Mouse (Mus musculus): ENCODE data around the gene Tbkbp1. TPM values are rescaled to one million over a fixed set of nuclear protein-coding genes. Genes with fewer than 3 reads are reported as not detected.

Gene Tbkbp1
- polyA plus RNA-seq, 1 experiment from 2014 or later: 9.1 TPM

GRCm38 (mm10) chr11:97189231-97189630, 37.9 kb upstream of the Tbkbp1 start:
- Histone ChIP-seq H3K4me3 (replicated peaks; ENCODE audit: low read depth, low read length) (no peak overlapping the region), H3K36me3 (ENCODE audit: control insufficient read depth, insufficient read depth, low read length) (peaks cover 20% of the 10 kb centered on the region), H3K27me3 (ENCODE audit: control insufficient read depth, insufficient read depth, low read length) (no peaks in the 10 kb centered on the region), H3K9me3 (ENCODE audit: control insufficient read depth, low read length) (no peaks in the 10 kb centered on the region), H3K4me1 (ENCODE audit: control insufficient read depth, insufficient read depth, low read length) (peaks cover 7% of the 10 kb centered on the region; the same call in 1 of the 2 replicates), H3K27ac (replicated peaks; ENCODE audit: low read depth, low read length) (no peak overlapping the region), H3K9ac (replicated peaks; ENCODE audit: low read length) (no peak overlapping the region), H3K4me2 (ENCODE audit: low read length) (peak overlapping the region; percentile 70)
- no peak for DNase-seq
- ATAC-seq (ENCODE audit: low FRiP score, low TSS enrichment): no peak
- 37% methylated on average over 3 of the region's 3 CpGs for WGBS

GRCm38 (mm10) chr11:97188643-97188955, 37.3 kb upstream of the Tbkbp1 start:
- WGBS: under 1% methylated on average over 15 of the region's 15 CpGs
- Histone ChIP-seq H3K9me3 (ENCODE audit: control insufficient read depth, low read length) (no peaks in the 10 kb centered on the region), H3K4me1 (ENCODE audit: control insufficient read depth, insufficient read depth, low read length) (peaks cover 7% of the 10 kb centered on the region; the same call in 1 of the 2 replicates), H3K27ac (replicated peaks; ENCODE audit: low read depth, low read length) (peak overlapping the region; percentile 89), H3K4me3 (replicated peaks; ENCODE audit: low read depth, low read length) (peak overlapping the region; percentile 61), H3K9ac (replicated peaks; ENCODE audit: low read length) (peak overlapping the region; percentile 50), H3K27me3 (ENCODE audit: control insufficient read depth, insufficient read depth, low read length) (no peaks in the 10 kb centered on the region), H3K4me2 (ENCODE audit: low read length) (peak overlapping the region; percentile 70), H3K36me3 (ENCODE audit: control insufficient read depth, insufficient read depth, low read length) (peaks cover 27% of the 10 kb centered on the region)
- no peak for DNase-seq
- ATAC-seq (ENCODE audit: low FRiP score, low TSS enrichment): no peak

- H3K27ac ChIP-seq (replicated peaks; ENCODE audit: low read depth, low read length): peak within 1 kb of the TSS; percentile 95
Observed at GRCm38 (mm10) chr11:97187764-97188642, 36.7 kb upstream of the Tbkbp1 start, which contains the start of gene Kpnb1. Gene Kpnb1, minus strand, starts transcription at chr11:97187881.

GRCm38 (mm10) chr11:97186947-97187763, 35.9 kb upstream of the Tbkbp1 start:
- Histone ChIP-seq H3K4me3 (replicated peaks; ENCODE audit: low read depth, low read length) (peak overlapping the region; percentile 92), H3K9ac (replicated peaks; ENCODE audit: low read length) (peak overlapping the region; percentile 82), H3K9me3 (ENCODE audit: control insufficient read depth, low read length) (no peaks in the 10 kb centered on the region), H3K4me1 (ENCODE audit: control insufficient read depth, insufficient read depth, low read length) (peaks cover 7% of the 10 kb centered on the region; the same call in 1 of the 2 replicates), H3K27me3 (ENCODE audit: control insufficient read depth, insufficient read depth, low read length) (no peaks in the 10 kb centered on the region), H3K36me3 (ENCODE audit: control insufficient read depth, insufficient read depth, low read length) (peaks cover 41% of the 10 kb centered on the region), H3K27ac (replicated peaks; ENCODE audit: low read depth, low read length) (peak overlapping the region; percentile 95), H3K4me2 (ENCODE audit: low read length) (peak overlapping the region; percentile 64)
- WGBS: under 1% methylated on average over 62 of the region's 74 CpGs
- peak; percentile 81 for ATAC-seq (ENCODE audit: low FRiP score, low TSS enrichment)
- peak; percentile 96 for DNase-seq

More at GRCm38 (mm10) chr11:97187764-97188642, 36.7 kb upstream of the Tbkbp1 start, which contains the start of gene Kpnb1:
- under 1% methylated on average over 95 of the region's 101 CpGs for WGBS
- Histone ChIP-seq H3K4me2 (ENCODE audit: low read length) (peak within 1 kb of the TSS; percentile 70), H3K4me1 (ENCODE audit: control insufficient read depth, insufficient read depth, low read length) (peaks cover 7% of the 10 kb centered on the region; the same call in 1 of the 2 replicates), H3K9ac (replicated peaks; ENCODE audit: low read length) (peak within 1 kb of the TSS; percentile 82), H3K4me3 (replicated peaks; ENCODE audit: low read depth, low read length) (peak within 1 kb of the TSS; percentile 92), H3K9me3 (ENCODE audit: control insufficient read depth, low read length) (no peaks in the 10 kb centered on the region), H3K27me3 (ENCODE audit: control insufficient read depth, insufficient read depth, low read length) (no peaks in the 10 kb centered on the region), H3K36me3 (ENCODE audit: control insufficient read depth, insufficient read depth, low read length) (peaks cover 33% of the 10 kb centered on the region)
- ATAC-seq (ENCODE audit: low FRiP score, low TSS enrichment) (peak; percentile 96), DNase-seq (peak; percentile 100)

- Histone ChIP-seq H3K4me2 (ENCODE audit: low read length) (peak overlapping the region; percentile 64), H3K4me1 (ENCODE audit: control insufficient read depth, insufficient read depth, low read length) (peaks cover 7% of the 10 kb centered on the region; the same call in 1 of the 2 replicates), H3K36me3 (ENCODE audit: control insufficient read depth, insufficient read depth, low read length) (peaks cover 53% of the 10 kb centered on the region), H3K27me3 (ENCODE audit: control insufficient read depth, insufficient read depth, low read length) (no peaks in the 10 kb centered on the region), H3K27ac (replicated peaks; ENCODE audit: low read depth, low read length) (0 out of 2 replicates have a peak overlapping the region, but pooled peaks have one; percentile 34), H3K9me3 (ENCODE audit: control insufficient read depth, low read length) (no peaks in the 10 kb centered on the region), H3K9ac (replicated peaks; ENCODE audit: low read length) (no peak overlapping the region; the same call in 1 of the 2 replicates), H3K4me3 (replicated peaks; ENCODE audit: low read depth, low read length) (peak overlapping the region; percentile 92)
- no peak for ATAC-seq (ENCODE audit: low FRiP score, low TSS enrichment)
- WGBS: 71% methylated on average over 5 of the region's 5 CpGs
- DNase-seq: no peak
Observed at GRCm38 (mm10) chr11:97185704-97186614, 34.7 kb upstream of the Tbkbp1 start.

- H3K27ac ChIP-seq (replicated peaks; ENCODE audit: low read depth, low read length): no peak overlapping the region
- peaks cover 7% of the 10 kb centered on the region; the same call in 1 of the 2 replicates for H3K4me1 ChIP-seq (ENCODE audit: control insufficient read depth, insufficient read depth, low read length)
- H3K27me3 ChIP-seq (ENCODE audit: control insufficient read depth, insufficient read depth, low read length): no peaks in the 10 kb centered on the region
- no peak overlapping the region for H3K4me3 ChIP-seq (replicated peaks; ENCODE audit: low read depth, low read length)
- H3K9me3 ChIP-seq (ENCODE audit: control insufficient read depth, low read length): no peaks in the 10 kb centered on the region
- no peak overlapping the region for H3K4me2 ChIP-seq (ENCODE audit: low read length)
- ATAC-seq (ENCODE audit: low FRiP score, low TSS enrichment) (no peak), DNase-seq (no peak)
- H3K36me3 ChIP-seq (ENCODE audit: control insufficient read depth, insufficient read depth, low read length): peaks cover 64% of the 10 kb centered on the region
- no peak overlapping the region for H3K9ac ChIP-seq (replicated peaks; ENCODE audit: low read length)
- WGBS: 86% methylated on average over 5 of the region's 5 CpGs
Observed at GRCm38 (mm10) chr11:97184875-97185274, 33.6 kb upstream of the Tbkbp1 start.

GRCm38 (mm10) chr11:97182446-97182845, 31.2 kb upstream of the Tbkbp1 start:
- DNase-seq (no peak), ATAC-seq (ENCODE audit: low FRiP score, low TSS enrichment) (no peak)
- Histone ChIP-seq H3K4me2 (ENCODE audit: low read length) (no peak overlapping the region), H3K27ac (replicated peaks; ENCODE audit: low read depth, low read length) (no peak overlapping the region), H3K9me3 (ENCODE audit: control insufficient read depth, low read length) (no peaks in the 10 kb centered on the region), H3K4me3 (replicated peaks; ENCODE audit: low read depth, low read length) (no peak overlapping the region), H3K4me1 (ENCODE audit: control insufficient read depth, insufficient read depth, low read length) (peaks cover 7% of the 10 kb centered on the region; the same call in 1 of the 2 replicates), H3K9ac (replicated peaks; ENCODE audit: low read length) (no peak overlapping the region), H3K36me3 (ENCODE audit: control insufficient read depth, insufficient read depth, low read length) (peaks cover 88% of the 10 kb centered on the region), H3K27me3 (ENCODE audit: control insufficient read depth, insufficient read depth, low read length) (no peaks in the 10 kb centered on the region)
- WGBS: 93% methylated on average over 3 of the region's 3 CpGs

GRCm38 (mm10) chr11:97181061-97181460, 29.8 kb upstream of the Tbkbp1 start:
- DNase-seq: no peak
- no peak for ATAC-seq (ENCODE audit: low FRiP score, low TSS enrichment)
- Histone ChIP-seq H3K27ac (replicated peaks; ENCODE audit: low read depth, low read length) (no peak overlapping the region), H3K9ac (replicated peaks; ENCODE audit: low read length) (no peak overlapping the region), H3K4me2 (ENCODE audit: low read length) (no peak overlapping the region), H3K36me3 (ENCODE audit: control insufficient read depth, insufficient read depth, low read length) (peaks cover 98% of the 10 kb centered on the region), H3K4me1 (ENCODE audit: control insufficient read depth, insufficient read depth, low read length) (peaks cover 2% of the 10 kb centered on the region; the same call in 1 of the 2 replicates), H3K9me3 (ENCODE audit: control insufficient read depth, low read length) (no peaks in the 10 kb centered on the region), H3K4me3 (replicated peaks; ENCODE audit: low read depth, low read length) (no peak overlapping the region), H3K27me3 (ENCODE audit: control insufficient read depth, insufficient read depth, low read length) (no peaks in the 10 kb centered on the region)
- 88% methylated on average over 5 of the region's 5 CpGs for WGBS

Data from midbrain, embryonic 14.5 days (tissue).